Mouse (Mus musculus): Measurements from ENCODE around the gene C9.

- TF ChIP-seq POLR2A (IDR thresholded peaks at IDR 0.05; ENCODE audit: borderline replicate concordance, extremely low read depth, insufficient read depth, insufficient read length, poor library complexity, severe bottlenecking), result no peak
- TF ChIP-seq CTCF (IDR thresholded peaks at IDR 0.05; ENCODE audit: borderline replicate concordance, extremely low read depth, insufficient read depth, insufficient read length), result no peak
These were observed 74.5 kb downstream of the C9 start for GRCm38 (mm10) chr15:6519417-6520255.
